Mouse (Mus musculus) bone marrow macrophage, adult 2 months (primary cell): ENCODE data around the gene Banf2. TPM values are rescaled to one million over a fixed set of nuclear protein-coding genes. Genes with fewer than 3 reads are reported as not detected.

Experiments used
- H3K27ac ChIP-seq: 2 replicates; pipeline ENCODE4 v1.5.1; 2012; ENCODE audit warnings: low read depth, low read length; ENCODE audit not compliant: insufficient read depth
- H3K4me1 ChIP-seq: 2 replicates; pipeline ENCODE4 v1.6.1; 2012; ENCODE audit warnings: low read length; ENCODE audit not compliant: control insufficient read depth, insufficient read depth
- H3K4me3 ChIP-seq: 2 replicates; pipeline ENCODE4 v1.5.1; 2012; ENCODE audit warnings: mild to moderate bottlenecking, low read length, moderate library complexity; ENCODE audit not compliant: insufficient read depth
- CTCF ChIP-seq: IDR thresholded peaks from 2 replicates; pipeline ENCODE4 v1.5.1; 2012; ENCODE audit warnings: low read depth, mild to moderate bottlenecking, low read length, moderate library complexity
- POLR2A ChIP-seq: IDR thresholded peaks from 2 replicates; pipeline ENCODE4 v1.6.1; 2012; ENCODE audit warnings: mild to moderate bottlenecking, low read depth, low read length, borderline replicate concordance
- polyA plus RNA-seq: library from polyadenylated mRNA; stranded (reverse); fragments of >200 nt; gene quantifications from 2 replicates; pipeline ENCODE4 v1.2.4, GENCODE M21; 2012; ENCODE audit not compliant: missing spikeins, insufficient read depth, insufficient read length

Gene Banf2
- polyA plus RNA-seq, 1 experiment: not detected

DNA sequence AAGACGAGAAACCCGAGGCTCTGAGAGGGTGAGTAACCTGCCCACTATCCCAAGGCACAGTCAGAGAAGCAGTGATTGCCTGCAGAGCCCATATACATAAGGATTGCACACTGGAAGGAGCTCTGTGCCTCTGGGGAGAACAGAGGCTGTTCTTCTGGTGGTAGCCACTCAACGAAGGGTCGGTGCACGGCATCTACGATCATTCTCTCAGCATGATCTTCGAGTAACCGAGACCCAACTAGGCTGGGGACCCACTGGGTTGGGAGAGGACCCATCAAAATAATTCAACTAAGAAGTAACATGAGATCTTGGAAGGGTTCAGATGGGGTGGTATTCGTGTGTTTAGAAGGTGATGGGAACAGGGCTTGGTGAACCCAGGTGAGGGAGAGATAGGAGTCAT is 17.0 kb upstream of the Banf2 start:
- Histone ChIP-seq H3K4me1 (peaks cover 3% of the 10 kb centered on the region), H3K4me3 (no peak overlapping the region), H3K27ac (no peak overlapping the region)
- TF ChIP-seq POLR2A (no peak), CTCF (no peak)

DNA sequence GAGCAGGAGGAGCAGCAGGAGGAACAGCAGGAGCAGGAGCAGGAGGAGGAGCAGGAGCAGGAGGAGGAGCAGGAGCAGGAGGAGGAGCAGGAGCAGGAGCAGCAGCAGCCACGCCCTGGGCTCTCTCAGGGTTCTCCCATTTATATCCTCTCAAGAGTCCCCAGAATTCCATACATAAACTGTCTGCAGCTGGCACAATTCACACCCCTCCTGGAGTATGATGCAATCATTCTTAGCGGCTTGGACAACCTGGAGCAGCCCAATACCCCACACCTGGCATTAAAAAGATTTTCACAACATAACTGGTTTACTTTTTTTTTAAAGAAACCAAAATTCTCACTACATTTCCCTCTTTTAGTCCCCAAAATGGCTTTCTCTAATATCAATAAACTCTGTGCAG is 12.9 kb upstream of the Banf2 start:
- Histone ChIP-seq H3K4me3 (no peak overlapping the region), H3K4me1 (peaks cover 3% of the 10 kb centered on the region; the same call in 1 of the 2 replicates), H3K27ac (no peak overlapping the region)
- TF ChIP-seq POLR2A (no peak), CTCF (no peak)

DNA sequence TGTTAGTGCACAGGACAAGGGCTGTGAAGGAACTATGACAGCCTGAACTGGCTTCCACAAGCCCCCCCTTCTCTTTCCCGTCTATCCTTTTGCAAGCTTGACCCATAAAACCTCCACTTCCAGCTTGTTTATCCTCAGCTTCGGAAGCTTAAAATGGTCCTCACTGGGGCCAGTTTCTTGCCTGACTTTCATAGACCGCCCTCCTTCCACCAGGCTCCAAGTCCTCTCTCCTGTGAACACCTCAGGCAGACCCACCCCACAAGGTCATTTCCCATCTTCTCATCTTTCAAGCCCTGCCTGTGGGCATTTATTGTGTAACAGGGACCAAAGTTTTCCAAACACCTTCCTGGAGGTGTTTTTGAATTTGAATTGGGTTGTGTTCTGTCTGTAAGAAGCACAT is 10.4 kb upstream of the Banf2 start:
- Histone ChIP-seq H3K27ac (no peak overlapping the region), H3K4me1 (peaks cover 3% of the 10 kb centered on the region; the same call in 1 of the 2 replicates), H3K4me3 (no peak overlapping the region)
- TF ChIP-seq CTCF (no peak), POLR2A (no peak)

DNA sequence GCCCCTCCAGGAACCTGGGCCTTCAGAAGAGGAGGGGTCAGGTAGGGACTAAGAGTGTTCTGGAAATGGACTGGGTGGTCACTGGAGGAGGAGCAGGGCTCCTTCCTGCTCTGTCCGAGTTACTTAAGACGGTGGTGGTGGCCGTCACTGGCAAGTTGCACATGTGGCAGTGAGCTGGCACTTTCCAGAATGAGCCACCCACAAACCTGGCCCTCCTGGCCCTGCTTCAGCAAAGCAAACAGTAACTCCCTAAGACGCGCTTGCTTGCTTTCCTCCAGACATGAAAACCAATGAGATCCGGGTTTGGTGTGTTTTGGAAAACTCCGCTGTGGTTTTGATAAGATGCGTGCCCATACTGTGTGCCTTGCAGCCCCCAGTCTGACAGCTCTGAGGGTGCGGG is 7.5 kb upstream of the Banf2 start:
- no peak overlapping the region for H3K4me3 ChIP-seq
- no peaks in the 10 kb centered on the region for H3K4me1 ChIP-seq
- H3K27ac ChIP-seq: no peak overlapping the region
- TF ChIP-seq CTCF: no peak
- no peak for TF ChIP-seq POLR2A

DNA sequence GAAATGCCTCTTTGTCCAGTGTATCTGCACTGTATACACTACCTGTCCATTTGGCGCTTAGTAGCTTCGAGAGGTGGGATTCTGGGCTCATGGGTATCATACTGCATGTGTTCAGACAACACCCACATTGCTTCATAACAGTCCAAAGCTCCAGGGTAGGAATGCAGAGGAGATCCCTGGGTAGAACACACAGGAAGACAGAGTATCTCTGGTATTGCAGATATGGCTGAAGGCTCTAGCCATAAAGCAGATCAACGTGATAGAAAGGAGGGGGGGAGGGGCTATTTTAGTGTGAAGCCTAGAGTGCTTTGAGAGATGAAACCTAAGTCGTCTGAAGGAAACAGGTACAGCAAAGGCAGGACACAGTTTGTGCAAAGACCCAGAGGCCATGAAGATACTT is 6.4 kb upstream of the Banf2 start:
- TF ChIP-seq CTCF: no peak
- no peak for TF ChIP-seq POLR2A
- Histone ChIP-seq H3K27ac (no peak overlapping the region), H3K4me1 (no peaks in the 10 kb centered on the region), H3K4me3 (no peak overlapping the region)

DNA sequence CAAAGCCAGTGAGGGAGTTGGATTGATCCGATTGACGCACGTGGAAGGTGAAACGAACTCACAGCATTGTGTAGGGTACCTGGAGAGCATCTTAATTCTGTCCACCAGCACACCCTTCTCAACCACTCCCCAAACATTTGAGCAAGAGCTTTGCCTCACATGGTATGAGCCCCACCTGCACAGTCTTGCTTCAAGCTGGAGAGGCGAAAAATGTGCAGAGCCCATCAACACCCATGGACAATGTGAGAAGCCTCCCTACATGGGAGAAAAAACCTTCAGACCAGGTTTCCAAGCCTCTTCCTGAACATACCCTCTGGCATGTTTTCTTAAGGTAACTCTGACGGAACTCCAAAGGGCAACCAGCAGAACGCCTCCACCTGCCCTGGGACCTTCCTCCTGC is 2.1 kb upstream of the Banf2 start:
- no peak overlapping the region for H3K27ac ChIP-seq
- TF ChIP-seq CTCF (no peak), POLR2A (no peak)
- H3K4me3 ChIP-seq: no peak overlapping the region
- H3K4me1 ChIP-seq: no peaks in the 10 kb centered on the region

DNA sequence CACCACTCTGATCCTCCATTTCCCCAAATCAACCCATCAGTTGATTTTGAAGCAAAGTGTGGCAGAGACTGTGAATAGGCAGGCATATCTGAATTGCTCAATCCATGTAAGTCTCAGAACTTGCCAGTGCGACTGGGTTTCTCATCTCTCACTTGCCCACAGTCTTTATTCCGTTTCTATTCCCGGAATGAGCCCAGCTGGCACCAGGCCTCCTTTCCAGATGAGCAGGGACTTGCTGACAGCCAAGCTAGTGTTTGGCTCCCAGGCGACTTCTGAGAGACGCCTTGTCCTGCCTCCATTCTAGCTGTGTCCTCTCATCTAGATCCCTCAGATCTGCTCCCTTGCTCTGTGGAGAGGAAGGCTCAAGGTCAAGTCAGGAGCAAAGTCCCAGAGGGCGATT is 11.9 kb downstream of the Banf2 start:
- Histone ChIP-seq H3K4me3 (no peak overlapping the region), H3K27ac (no peak overlapping the region), H3K4me1 (peaks cover 17% of the 10 kb centered on the region)
- no peak for TF ChIP-seq POLR2A
- TF ChIP-seq CTCF: no peak

DNA sequence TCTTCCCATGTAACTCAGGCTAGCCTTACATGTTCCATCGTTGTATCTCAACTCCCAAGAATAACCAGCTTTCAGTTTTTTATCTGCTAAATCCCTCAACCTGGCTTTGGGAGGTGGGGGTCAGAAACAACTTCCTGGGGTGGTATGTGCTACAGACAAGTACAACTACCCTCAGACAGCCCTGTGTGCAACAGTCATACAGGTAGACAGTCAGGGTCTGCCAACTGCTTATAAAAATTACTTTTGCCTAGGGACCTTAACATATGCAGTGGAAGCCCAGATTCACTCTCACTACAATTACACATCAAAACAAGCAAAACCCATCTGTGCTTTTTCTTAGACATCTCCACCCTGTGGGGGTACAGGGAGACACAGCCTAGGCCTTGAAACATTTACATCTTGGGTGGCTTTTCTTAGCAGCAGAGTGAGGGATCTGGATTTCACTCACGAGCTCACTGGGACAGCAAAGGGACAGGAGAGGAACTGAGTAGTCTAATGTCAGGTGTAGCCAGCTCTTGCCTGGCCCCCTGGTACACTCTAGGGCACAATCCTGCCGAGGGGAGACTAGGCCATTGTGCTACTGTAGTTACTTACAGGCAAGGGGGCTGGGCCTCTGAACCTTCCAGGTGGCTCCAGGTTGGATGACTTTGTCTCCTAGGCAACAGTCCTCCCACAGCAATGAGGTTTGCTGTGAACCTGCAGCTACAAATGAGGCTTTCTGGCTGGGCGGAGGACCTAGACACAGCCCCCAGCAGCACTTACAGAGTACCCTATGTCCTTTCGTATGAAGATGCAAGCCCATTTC is 13.1 kb downstream of the Banf2 start:
- TF ChIP-seq CTCF: no peak
- no peak for TF ChIP-seq POLR2A
- peaks cover 26% of the 10 kb centered on the region for H3K4me1 ChIP-seq
- H3K27ac ChIP-seq: 0 out of 2 replicates have a peak overlapping the region, but pooled peaks have one; percentile 70
- 0 out of 2 replicates have a peak overlapping the region, but pooled peaks have one; percentile 25 for H3K4me3 ChIP-seq

DNA sequence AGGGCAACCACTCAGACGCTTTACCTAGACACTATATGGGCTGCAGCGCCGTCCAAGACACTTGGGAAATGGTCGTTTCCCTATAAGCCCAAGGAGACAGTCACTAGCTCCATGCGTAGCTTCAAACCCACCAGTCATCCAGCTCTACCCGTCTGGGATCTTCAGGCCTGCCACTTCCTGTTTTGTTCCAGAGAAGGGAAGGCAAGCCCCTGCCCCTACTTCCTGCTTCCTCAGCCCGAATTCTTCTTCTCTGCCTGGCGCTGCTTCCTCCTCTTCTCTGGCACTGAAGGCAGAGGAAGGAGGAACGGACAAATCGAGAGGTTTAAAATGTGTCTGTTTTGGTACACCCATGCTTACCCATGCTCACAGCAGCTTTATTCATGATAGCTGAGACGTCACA is 14.1 kb downstream of the Banf2 start:
- TF ChIP-seq POLR2A (0 out of 2 replicates have a peak, but pooled peaks have one; percentile 18), CTCF (no peak)
- Histone ChIP-seq H3K27ac (peak overlapping the region; percentile 70), H3K4me3 (peak overlapping the region; percentile 25), H3K4me1 (peaks cover 26% of the 10 kb centered on the region)

DNA sequence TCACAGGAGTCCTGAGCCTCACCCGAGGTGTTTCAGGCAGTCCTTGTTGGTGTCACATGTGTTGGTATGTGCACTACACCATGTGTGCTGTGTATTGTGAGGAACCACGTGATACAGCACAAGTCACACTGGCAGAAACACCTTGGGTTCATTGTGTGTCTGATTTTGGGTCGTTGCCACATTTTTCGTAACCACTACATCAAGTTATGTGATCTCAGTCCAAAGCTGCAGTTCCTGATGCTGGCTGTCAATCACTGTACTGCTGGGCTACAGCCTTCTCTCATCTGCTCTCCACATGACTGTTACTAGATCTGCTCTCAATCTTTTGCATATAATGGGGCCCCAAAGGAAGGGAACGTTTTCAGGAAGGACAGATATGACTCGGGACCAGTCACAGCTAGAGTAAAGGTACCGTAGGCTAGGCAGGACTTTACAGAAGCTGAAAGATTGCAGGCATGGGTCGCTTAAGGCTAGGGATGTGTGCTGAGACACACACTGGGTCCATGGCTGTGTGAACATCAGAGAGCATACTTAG is 17.4 kb downstream of the Banf2 start:
- Histone ChIP-seq H3K4me3 (no peak overlapping the region), H3K4me1 (peaks cover 23% of the 10 kb centered on the region), H3K27ac (no peak overlapping the region)
- TF ChIP-seq POLR2A: no peak
- no peak for TF ChIP-seq CTCF
